Mouse (Mus musculus): ENCODE data around the gene Sf3a1.
A peak's percentile ranks its signal among the peaks of the same experiment; 100 is the strongest.

Sf3a1 gene

DNA sequence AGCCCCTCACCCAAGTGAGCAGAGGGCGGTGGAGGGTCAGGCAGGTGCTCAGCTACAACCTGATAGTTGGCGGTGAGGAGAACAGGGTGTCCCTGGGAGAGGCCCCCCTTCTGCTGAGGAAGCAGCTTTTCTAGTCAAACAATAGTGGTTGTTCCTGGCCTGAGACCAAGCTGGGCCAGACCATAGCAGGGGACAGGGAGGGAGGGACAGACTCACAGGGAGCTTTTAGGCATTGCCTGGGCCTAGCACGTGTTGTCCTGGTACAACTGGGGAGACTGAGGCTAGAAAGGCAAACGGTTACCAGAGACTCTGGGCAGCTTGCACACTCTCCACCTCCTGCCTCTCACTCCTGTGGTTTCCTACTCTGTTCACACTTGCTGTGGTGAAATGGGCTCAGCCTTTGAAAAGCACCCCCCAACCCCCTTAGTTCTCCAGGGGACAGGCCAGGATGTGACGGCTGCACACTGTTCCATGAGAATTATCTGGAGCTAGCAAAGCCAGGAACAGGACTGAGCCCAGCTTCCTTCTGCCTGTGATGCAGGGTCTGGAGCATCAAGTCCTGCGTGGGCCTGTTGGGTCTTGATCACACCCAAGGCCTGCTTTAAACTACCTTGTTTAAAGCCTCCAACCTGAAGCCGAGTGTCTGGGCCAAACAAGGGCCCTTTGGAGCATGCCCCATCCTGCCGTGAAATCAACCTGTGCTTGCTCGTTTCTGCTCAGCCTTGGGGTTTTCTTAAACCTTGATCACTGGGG, 56.3 kb downstream of the Sf3a1 start:
- DNase-seq (ENCODE audit: low read depth), result no peak

DNA sequence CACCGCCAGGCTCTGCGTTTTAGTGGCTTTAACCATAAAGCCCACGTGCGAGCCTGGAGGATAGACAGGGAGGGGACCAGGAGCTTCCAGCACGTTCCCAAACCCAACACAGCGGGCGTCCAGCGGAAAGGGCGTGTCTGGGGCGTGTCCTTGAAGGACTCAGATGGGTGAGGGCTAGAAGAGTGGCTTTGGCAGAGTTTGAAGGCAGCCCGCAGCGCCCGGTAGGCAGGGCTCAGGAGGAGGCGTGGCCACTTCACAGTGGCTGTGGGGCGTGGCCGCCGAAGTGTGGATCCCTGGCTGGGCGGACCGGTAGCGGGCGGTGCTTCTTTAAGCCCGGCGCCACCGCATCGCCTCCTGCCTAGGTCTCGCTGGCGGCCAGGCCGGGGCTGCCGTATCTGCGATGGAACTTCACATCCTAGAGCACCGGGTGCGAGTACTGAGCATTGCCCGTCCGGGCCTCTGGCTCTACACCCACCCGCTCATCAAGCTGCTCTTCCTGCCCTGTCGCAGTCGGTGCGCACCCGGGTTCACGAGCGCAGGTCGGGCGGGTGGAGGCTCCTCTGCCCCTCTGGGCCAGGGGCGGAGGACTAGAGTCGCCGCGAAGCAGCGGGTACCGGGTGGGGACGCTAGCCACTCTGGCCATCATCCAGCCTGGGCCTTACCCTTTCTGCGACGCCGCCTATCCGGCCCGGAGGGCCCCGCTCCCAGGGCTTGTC, 57.9 kb downstream of the Sf3a1 start, which contains the start of gene Castor1:
TSS of gene Castor1 (plus strand) at position 312 of the 716 bp plus-strand sequence.
- peak; percentile 87 for DNase-seq (ENCODE audit: low read depth)

DNA sequence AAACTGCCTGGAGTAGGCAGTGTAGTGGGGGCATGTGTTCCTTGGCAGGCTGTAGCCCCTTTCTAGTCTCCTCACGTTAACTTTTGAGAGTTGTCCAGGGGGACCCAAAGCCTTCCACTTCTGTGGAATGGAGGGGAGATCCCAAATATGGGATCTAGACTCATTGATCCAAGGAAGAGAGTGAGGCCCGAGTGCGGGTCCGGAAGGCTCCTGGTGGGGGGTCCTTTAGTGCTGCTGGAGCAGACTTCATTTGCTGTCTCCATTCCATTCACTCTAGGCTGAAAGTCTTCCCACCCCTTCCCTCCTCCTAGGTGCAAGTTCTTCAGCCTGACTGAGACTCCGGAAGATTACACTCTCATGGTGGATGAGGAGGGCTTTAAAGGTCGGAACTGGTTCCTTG, 58.5 kb downstream of the Sf3a1 start:
- DNase-seq (ENCODE audit: low read depth), result no peak

DNA sequence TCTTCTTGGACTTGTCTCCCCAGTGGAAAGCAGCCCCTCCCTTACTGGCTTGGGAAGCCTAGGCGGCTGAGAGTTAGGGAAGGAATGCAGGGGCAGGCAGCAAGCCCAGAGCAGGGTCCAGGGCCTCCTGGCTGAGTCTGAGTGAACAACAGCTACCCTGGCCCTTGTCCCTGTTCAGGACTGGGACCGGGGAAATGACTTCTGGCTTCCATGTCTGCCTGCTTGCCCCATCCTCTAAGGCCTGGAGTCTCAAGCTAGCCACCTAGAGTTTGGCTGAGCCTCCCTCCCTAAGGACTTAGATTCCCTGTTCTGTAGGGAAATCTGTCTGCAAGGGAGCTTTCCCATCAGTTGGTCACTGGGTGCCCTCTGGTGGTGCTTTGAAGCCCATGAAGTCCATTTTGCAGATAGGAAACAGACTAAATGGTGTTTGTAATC, 59.2 kb downstream of the Sf3a1 start:
- peak; percentile 82 for DNase-seq (ENCODE audit: low read depth)

DNA sequence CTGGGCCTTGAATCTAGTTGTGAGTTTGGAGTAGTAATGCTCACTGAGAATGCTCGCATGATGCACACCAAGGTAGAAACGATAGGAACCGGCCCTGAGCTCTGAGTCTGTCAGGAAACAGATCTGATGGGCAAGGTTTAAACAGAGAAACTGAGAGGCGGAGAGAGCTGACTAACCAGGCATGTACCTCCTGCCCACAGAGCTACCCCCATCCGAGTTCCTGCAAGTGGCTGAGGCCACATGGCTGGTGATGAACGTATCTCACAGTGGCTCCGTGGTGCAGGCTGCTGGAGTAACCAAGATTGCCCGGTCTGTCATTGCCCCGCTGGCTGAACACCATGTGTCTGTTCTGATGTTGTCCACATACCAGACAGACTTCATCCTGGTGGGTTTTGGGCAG, 59.8 kb downstream of the Sf3a1 start:
- DNase-seq (ENCODE audit: low read depth), result no peak

DNA sequence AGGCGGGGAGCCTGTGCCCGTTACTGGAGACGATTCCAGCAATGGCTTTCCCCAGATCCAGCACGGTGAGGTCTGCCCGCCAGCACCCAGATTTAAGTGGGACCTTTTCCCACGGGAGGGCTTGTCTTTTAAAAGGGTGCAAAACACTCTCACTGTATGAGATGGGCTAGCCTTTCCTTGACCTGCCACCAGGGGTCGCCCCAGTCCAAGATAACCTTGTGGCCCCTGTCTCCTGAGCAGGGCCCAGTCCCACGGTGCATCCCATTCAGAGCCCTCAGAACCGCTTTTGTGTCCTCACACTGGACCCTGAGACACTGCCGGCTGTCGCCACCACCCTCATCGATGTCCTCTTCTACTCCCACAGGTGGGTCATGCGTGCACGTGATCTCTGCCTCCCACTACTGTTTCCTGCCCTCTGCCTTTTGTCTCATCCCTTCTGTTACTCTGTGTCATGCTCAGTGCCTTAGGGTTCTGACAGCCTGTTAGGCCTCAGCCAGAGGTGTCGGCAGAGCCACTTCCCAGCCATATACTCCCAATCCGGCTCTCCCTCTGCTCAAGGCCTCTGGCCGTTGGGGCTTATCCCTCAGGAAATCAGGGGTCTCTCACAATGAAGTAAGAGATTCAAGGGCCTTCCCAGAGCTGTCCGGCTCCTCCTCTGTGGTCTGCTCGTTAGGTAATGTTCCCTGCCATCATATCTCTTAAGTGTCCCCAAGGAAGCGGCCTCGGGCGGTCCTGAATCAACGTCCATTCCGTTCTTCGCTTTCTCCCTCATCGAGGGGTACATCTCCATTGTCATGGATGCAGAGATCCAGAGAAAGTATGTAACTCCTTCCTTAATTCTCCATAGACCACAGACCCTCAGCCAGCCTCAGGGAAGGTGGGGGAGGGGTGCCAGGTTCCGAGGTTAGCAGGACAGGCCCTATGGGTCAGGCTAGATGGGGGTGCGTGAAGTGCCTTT, 60.6 kb downstream of the Sf3a1 start:
- no peak for DNase-seq (ENCODE audit: low read depth)

DNA sequence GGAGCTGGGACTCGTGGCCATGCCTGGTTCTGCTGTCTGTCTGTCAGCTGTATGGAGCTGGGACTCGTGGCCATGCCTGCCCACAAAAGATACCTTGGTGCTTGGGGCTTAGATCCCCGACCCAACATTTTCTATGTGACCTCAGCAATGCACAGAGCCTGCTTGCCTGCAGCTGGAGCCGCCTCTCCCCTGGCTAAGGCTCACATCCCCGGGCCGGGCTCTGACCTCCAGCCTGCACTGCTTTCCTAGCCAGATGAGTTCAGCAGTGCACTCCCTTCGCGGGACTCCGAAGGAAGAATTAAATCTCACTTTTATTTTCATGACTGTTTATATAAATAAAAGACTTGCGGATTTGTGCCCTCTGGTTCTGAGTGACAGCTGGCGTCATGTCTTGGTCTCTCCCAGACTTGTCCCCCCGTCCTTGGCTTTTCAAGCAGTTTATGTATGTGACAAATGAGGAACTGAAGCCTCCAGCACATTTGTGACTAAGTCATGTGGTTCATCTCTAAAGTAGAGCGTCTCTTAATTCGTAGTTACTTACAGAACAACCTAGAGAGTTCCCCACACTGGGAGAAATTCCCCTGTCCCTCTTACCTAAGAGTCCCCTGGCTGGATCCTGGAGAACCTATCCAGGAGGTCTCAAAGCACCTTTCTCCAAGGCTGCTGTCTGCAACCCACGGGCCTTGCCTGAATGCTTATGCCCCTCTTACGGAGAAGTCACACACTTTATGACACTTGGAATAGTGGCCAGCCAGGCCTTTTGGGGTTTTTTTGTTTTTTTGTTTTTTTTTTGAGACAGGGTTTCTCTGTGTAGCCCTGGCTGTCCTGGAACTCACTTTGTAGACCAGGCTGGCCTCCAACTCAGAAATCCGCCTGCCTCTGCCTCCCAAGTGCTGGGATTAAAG, 62.1 kb downstream of the Sf3a1 start:
- DNase-seq (ENCODE audit: low read depth), result no peak

DNA sequence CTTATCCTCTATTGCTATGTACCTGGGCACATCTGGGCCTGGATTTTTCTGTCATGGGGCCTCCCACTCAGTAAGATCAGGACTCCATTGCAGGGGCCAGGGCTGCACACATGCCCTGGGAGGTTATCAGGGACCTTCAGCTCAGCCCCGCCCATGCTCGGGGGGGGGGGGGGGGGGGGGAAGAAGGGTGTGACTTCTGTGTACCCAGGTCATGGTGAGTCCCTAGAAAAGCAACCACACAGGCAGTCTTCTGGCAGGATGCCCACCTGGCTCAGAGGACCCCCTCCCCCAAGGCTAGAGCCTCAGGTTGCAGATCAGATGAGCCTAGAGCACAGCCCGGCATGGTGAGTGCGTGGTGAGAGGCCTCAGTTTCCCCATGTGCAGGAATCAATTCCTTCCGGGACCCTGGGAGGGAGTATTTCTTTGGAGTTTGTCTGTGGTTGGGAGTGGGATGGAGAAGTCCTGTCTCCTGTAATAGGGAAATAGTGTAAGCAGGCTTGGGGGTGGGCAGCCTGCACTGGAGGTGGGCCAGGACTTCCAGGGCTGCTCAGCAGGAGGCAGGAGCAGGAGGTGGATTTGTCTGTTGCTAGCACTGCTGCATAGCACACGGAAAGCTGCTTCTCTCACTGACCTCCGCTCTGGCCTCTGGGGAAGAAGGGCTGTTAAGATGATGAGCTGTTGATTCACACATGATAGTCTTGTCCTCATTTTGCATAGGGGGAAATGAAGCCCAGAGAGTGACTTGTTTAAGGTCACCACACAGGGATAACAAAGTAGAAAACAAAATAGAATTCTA, 63.4 kb downstream of the Sf3a1 start:
- DNase-seq (ENCODE audit: low read depth), result no peak

DNA sequence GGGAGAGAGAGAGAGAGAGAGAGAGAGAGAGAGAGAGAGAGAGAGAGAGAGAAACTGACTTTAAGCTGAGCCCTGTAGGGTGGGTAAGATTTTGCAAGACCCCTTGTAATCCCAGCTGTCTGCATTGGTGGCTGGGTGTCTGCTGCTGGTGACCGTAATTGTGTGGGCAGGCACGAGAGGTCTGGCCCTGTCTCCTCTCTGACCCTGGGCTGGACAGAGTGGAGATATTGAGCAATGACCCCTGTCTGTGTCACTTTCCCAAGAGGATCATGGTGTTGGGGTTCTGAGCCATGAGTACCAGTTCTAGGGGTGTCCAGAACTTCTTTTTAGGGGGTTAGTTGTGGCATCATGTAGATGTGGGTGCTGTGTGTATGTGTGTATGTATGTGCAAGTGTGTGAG, 64.1 kb downstream of the Sf3a1 start:
- DNase-seq (ENCODE audit: low read depth), result no peak

DNA sequence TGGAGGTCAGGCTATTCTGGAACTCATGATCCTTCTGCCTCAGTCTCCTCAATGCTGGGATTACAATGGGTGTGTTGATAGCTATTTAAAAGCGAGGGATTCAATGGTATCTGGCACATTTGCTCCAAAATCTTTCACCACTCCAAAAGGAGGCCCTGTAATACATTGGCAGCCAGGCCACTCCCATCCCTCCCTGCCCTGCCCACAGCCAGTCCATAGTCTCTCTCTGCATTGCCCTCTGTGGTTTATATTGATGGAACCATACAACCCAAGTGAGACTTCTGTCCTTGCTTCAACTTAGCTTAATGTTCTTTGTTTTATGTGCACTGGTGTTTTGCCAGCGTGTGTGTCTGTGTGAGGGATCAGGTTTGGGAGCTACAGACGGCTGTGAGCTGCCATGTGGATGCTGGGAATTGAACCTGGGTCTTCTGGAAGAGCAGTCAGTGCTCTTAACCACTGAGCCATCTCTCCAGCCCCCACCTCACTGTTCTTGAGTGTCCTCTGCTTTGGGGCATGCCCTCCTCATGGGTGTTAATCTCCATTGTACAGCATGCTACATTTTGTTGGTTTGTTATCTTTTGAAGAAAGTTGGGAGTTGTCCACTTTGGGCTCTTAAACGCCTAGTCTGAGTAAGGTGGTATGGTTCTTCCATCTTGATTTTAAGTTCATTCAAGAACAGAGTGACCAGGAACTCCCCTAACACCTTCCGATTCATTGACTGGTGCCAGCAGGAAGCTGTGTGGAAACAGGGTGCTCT, 66.6 kb downstream of the Sf3a1 start:
- DNase-seq (ENCODE audit: low read depth), result no peak

DNA sequence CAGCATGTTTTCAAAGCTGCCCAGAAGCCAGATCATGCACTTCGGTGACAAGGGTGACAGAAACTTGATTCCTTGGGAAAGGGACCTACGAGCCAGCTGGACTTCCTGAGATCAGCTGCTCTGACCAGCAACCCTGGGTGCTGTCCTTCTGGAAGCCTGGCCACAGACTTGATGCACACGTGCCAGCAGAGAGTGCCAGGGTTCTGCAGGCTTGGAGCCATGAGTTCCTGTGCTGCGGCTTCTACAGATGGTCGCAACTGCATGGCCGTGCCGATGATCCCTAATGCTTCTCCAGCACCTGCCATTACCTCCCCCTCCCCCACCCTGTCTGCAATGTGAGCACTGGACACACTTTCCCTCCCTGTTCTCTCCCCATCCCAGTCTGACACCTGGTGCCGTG, 68.3 kb downstream of the Sf3a1 start:
- DNase-seq (ENCODE audit: low read depth), result peak; percentile 62

DNA sequence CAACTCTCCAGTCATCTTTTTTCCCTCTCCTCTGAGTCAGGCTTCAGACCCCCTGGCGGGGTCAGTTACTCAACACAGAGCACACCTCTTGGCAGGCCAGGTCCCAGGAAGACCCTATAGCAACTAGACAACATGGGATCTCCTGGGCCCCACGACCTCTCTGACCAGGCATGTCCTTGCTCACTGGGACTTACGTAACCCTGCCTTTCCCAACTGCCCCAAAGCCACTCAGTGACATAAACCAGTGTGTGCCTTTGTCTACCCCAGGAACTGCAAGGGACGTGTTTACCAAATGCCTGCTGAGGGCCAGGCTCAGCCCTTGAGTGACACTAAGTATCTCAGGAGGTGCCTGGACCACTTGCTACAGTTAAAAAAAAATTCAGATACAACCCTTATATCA, 69.7 kb downstream of the Sf3a1 start:
- DNase-seq (ENCODE audit: low read depth), result no peak

DNA sequence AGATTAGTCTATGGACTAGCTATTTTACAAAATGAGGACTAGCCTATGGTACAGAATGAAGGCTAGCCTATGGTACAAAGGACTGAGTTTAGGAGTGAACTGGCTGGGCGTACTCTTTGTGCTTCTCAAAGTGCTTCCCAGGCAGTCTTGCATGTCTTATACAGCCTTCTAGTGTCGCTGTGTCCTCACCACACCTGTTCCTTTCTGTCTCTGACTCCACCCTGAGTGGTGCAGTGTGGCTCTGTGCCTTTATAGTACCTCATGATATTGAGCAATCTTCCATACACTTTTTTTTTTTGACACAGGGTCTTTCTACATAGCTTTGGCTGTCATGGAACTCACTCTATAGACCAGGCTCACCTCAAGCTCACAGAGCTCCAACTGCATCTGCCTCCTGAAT, 71.3 kb downstream of the Sf3a1 start:
- no peak for DNase-seq (ENCODE audit: low read depth)
